Mouse (Mus musculus): ENCODE data around the gene Ankrd11. TPM values are rescaled to one million over a fixed set of nuclear protein-coding genes. Genes with fewer than 3 reads are reported as not detected.
A peak's percentile ranks its signal among the peaks of the same experiment; 100 is the strongest.

Gene Ankrd11
- total RNA-seq, 2 experiments from 2014 or later = 60.3 to 62.1 TPM

DNA sequence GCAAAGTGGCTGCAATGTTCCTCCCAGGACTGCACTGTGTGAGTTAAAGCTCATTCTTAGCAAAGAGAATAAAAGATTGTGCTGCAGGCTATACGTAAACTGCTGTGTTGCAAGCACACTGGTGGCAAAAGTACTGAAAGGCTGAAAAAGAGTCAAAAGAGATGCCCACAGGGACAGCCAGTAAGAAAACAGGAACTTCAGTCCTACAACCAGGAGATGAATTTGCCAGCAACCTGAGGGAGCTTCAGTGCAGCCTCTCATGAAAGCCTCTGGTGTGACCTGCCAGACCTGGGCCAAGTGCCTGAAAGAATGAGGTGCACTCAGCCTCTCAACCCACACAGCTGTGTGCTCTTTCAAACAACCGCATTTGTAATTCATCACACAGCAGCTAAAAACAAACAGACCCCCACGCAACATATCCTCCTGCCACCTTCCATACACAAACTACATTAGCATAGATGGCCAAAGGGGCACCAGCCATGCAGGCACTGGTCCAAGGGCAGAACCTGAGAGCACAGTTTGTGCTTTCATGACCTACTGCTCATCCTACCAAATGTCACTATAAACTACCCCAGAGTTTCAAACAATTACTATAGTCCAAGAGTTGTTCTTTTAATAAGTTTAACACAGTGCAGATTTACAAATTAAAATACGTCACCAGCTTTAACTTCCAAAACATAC is 23.5 kb downstream of the Ankrd11 start:
- intact Hi-C loops (cut with DNase I) = no loop called here
- no peak for TF ChIP-seq CTCF (IDR thresholded peaks at IDR 0.05)
- no peak overlapping the region for H3K4me3 ChIP-seq
- H3K27ac ChIP-seq = peak overlapping the region; percentile 70
- DNase-seq = peak; percentile 74

DNA sequence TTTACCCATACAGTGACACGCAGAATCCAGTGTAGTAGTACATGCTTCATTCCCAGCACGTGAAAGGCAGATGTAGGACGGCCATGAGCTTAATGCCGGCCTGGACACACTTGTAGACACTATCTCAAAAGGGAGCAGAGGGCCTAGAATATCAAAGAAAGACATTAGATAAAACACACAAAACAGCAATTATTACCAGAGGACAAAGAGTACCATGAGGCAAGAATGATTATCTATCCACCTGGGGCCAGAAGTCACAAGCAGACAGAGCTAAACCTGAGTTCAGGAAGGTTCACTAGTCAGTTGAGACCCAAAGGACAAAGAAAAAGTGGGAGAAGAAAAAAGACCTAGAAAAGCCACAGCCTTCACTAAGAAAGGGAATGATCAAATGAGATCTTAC is 24.9 kb downstream of the Ankrd11 start:
- DNase-seq = no peak
- intact Hi-C loops (cut with DNase I) = no loop called here
- peak overlapping the region; percentile 80 for H3K27ac ChIP-seq
- TF ChIP-seq CTCF (IDR thresholded peaks at IDR 0.05) = no peak
- no peak overlapping the region for H3K4me3 ChIP-seq

DNA sequence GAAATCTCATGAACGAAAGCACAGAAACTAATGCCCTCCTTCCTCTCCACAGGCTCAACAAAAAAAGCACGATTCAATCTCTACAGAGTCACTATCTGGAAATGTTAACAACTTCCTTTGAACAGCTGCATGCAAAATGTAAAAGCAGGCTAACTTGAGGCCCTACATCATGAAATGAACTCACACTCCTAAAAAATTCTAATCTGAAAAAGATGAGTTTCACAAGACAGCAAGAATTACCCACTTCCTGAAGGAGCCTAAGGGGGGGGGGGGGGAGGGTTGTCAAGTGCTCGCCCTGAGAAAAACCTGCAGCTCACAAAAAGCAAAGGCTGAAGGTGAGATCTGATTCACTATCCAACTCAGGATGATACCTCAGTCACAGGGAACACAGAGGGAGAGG is 27.0 kb downstream of the Ankrd11 start:
- TF ChIP-seq CTCF (IDR thresholded peaks at IDR 0.05) = no peak
- no peak for DNase-seq
- Histone ChIP-seq H3K4me3 (no peak overlapping the region), H3K27ac (peak overlapping the region; percentile 80)
- intact Hi-C loops (cut with DNase I) = no loop called here

DNA sequence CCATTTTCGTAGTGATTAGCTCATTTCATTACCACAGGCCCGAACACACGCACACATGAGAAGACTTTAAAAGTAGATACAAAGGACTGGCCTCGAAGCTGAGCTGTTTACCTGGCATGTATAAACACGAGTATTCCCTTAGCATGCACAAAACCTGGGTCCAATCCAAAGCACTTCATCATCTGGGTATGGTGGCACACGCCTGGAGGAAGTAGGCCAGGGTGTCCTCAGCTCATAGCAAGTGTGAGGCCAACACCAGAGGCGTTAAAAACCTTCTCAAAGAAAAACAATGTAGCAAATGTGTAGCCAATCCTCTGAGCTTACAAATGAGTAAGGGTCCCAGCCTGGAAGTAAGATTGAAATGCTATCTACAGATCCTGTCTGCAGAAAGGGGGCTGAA is 27.6 kb downstream of the Ankrd11 start:
- intact Hi-C loops (cut with DNase I) = no loop called here
- Histone ChIP-seq H3K27ac (peak overlapping the region; percentile 80), H3K4me3 (no peak overlapping the region)
- no peak for TF ChIP-seq CTCF (IDR thresholded peaks at IDR 0.05)
- DNase-seq = peak; percentile 74

DNA sequence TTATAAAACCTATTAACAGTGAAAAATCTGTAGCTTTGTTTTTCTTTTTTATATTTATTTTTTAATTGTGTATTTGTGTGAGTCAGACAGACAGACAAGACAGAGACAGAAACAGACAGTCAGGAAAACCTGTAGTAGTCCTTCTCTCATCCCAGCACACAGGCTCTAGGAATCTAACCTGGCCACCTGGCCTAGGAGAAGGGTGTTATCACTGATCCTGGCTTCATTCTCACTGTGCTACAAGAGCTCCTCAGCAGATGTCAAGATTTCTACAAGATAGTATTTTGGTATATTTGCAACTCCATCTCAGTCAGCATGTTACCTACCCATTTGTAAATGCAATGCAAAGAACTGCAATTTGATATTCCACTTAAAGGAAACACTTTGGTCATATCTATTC is 30.8 kb downstream of the Ankrd11 start:
- no peak for DNase-seq
- H3K27ac ChIP-seq = no peak overlapping the region
- TF ChIP-seq CTCF (IDR thresholded peaks at IDR 0.05) = no peak
- intact Hi-C loops (cut with DNase I) = no loop called here
- H3K4me3 ChIP-seq = no peak overlapping the region

DNA sequence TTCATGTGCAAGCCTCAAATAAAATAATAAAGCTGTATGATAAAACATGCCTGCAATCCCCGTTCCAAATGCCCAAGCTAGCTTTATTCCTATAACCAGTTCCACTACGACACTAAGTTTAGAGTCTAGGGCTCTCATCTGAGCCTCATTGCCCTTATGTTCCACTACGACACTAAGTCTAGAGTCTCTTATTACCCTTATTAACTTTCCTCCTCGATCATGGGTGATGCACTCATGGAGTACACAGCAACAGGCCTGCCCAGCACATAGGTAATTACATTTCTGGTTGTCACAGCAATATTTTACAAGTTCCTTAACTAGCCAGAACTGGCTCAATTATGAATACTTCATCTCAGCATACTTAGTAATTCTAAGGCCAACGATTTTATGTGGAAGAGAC is 36.3 kb downstream of the Ankrd11 start:
- intact Hi-C loops (cut with DNase I) = no loop called here
- no peak for DNase-seq
- no peak for TF ChIP-seq CTCF (IDR thresholded peaks at IDR 0.05)
- Histone ChIP-seq H3K4me3 (peak overlapping the region; percentile 34), H3K27ac (peak overlapping the region; percentile 83)

DNA sequence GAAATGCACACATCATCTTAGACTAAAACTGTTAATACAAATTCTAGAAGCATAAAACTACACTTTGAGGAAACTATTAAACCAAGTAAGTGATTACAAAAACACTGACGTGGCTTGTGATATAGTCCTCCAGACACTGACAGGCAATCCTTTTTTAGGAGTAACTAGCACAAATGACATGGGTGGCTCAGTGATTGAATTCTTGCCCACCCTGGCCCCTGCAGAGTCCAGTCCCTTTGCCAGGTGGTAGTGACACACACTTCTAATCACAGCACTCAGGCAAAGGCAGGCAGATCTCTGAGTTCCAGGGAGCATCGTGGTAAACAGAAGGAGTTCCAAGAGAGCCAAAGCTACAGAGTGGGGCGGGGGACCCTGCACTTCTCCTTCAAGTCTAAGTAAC is 36.7 kb downstream of the Ankrd11 start:
- TF ChIP-seq CTCF (IDR thresholded peaks at IDR 0.05) = no peak
- intact Hi-C loops (cut with DNase I) = no loop called here
- Histone ChIP-seq H3K4me3 (peak overlapping the region; percentile 34), H3K27ac (peak overlapping the region; percentile 83)
- peak; percentile 30 for DNase-seq

DNA sequence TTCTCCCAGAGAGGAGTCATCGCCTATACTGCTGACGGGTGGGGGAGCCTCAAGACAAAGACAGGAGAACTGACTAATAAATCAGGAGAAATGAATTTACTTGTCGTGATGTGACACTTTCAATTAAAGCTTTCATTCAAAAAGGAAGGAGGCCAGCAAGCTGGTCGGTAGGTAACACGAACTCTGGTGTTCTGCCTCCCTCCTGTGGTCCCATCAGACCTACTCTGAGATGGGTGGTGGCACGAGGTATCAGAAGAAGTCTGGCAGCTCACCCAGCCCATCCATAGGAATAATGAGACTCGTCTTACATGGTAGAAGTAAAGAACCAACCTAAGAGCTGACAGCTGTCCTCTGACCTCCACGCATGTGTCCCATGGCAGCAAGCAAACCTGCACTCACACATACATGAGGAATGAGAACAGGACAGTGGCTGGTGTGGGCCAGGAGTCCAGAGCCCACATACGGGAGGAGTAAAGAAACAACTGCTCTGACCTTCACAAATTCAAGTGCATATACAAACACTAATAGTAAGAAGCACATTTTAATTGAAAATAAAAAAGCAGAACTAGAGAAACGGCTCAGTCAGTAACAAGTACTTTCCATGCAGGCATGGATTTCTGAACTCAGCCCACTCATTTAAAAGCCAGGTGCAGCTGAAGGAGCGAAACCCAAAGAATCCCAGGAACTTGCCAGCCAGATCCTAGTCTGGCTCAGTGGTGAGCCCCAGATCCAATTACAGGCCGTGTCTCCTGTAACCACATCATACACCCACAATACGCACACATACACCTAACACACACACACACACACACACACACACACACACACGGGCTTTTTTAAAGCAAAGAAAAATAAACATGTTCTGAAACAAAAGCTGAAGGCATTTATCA is 37.8 kb downstream of the Ankrd11 start:
- DNase-seq = no peak
- peak overlapping the region; percentile 32 for H3K4me3 ChIP-seq
- H3K27ac ChIP-seq = peak overlapping the region; percentile 83
- intact Hi-C loops (cut with DNase I) = no loop called here
- TF ChIP-seq CTCF (IDR thresholded peaks at IDR 0.05) = peak; percentile 5; the same call in 1 of the 2 replicates

DNA sequence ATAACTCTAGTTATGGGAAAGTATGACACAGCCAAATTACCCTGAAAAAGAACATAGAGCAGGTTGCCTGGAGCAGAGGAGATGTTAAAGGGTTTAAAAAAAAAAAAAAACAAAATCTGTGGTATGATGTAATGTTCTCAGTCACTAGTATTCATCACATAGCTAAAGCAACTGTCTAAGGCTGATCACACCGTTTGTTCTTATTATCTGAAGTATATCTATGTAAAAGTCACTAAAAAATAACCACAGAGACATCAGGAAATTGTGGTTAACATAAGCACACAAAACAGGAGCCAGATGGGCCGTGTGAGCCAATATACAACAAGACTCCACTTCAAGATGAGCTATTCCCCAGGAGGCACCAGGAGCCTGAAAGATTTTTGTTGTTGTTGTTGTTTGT is 41.8 kb downstream of the Ankrd11 start:
- DNase-seq = no peak
- TF ChIP-seq CTCF (IDR thresholded peaks at IDR 0.05) = no peak
- no peak overlapping the region for H3K4me3 ChIP-seq
- no peak overlapping the region for H3K27ac ChIP-seq
- intact Hi-C loops (cut with DNase I) = no loop called here

DNA sequence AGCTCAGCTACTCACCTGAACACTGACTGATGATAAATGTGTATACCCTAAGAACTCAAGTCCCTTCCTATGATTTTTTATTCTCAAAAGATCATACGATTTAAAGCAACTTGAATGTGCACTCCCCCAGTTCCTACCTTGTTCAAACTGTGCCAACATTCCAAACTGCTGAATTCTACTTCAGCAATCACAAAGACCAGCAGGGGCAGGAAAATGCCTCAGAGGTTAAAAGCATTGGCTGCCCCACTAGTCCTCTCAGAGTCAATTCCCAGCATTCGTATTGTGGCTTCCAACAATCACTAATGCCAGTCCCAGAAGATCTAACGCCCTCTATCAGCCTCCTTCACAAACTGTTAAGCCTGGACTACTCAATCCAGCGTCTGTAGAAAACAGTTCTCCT is 44.1 kb downstream of the Ankrd11 start:
- no peak for TF ChIP-seq CTCF (IDR thresholded peaks at IDR 0.05)
- no peak for DNase-seq
- intact Hi-C loops (cut with DNase I) = no loop called here
- Histone ChIP-seq H3K27ac (no peak overlapping the region), H3K4me3 (no peak overlapping the region)

DNA sequence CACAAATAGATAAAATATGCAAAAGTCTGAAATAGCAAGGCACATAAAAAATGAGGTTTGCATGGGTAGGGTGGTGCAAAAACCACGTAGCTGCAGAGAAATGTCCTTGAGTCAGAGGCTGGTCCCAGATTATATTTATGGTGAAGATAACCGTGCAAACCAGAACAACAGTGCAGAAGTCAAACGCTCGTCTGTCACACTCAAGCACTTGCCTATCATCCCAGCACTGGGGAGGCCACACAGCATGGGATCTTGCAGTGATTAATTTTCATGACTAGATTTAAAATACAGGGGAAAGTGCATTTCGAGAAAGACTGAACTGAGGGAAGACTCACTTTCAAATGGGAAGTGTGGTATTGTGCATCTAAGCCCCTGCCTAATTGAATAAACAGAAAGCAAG is 48.3 kb downstream of the Ankrd11 start:
- intact Hi-C loops (cut with DNase I) = loop anchor here (5.0 kb wide), 1 partner anchor 41 kb away; no protein-coding TSS in a partner anchor
- no peak overlapping the region for H3K27ac ChIP-seq
- no peak for DNase-seq

DNA sequence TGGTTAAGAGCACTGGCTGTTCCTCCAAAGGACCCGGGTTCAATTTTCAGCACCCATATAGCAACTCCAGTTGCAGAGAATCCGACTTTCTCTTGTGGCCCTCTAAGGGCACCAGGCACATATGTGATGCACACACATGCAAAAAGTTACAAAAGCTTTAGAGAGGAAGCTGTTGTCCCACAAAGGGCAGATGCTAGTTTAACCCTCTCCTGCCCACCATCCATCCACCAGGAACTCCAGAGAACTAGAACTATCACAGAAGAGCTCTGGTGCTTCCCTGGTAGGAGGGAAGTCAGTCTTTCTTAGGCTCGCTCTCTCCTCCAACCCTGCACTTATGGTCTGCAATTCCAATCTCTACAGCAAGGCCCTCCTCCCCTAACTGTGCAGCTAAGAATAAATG is 49.0 kb downstream of the Ankrd11 start:
- no peak overlapping the region for H3K4me3 ChIP-seq
- H3K27ac ChIP-seq = no peak overlapping the region
- TF ChIP-seq CTCF (IDR thresholded peaks at IDR 0.05) = no peak
- no peak for DNase-seq
- intact Hi-C loops (cut with DNase I) = loop anchor here (5.0 kb wide), 1 partner anchor 41 kb away; no protein-coding TSS in a partner anchor

More for the DNA sequence above, 48.3 kb downstream of the Ankrd11 start:
- H3K4me3 ChIP-seq = no peak overlapping the region
- no peak for TF ChIP-seq CTCF (IDR thresholded peaks at IDR 0.05)

DNA sequence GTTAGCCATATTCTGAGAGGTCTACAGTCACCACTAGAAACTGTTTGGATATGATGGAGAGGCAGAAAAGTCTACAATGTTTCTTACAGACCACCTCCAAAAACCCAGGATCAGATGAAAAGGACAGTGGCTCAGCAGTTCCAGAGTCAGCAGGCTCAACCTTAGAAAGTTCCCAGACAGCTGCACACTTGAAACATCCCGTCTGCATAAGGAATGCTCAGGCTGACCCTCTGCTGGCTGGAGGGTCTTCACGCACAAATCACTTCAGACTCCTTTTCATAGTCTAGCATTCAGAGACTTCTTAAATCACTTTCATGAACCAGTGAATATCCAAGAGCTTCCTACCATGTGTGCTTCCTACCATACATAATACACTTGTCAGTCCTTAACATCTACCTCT is 49.8 kb downstream of the Ankrd11 start:
- no peak overlapping the region for H3K4me3 ChIP-seq
- no peak for DNase-seq
- intact Hi-C loops (cut with DNase I) = loop anchor here (5.0 kb wide), 1 partner anchor 40 kb away; no protein-coding TSS in a partner anchor
- peak overlapping the region; percentile 38; the same call in 1 of the 2 replicates for H3K27ac ChIP-seq
- TF ChIP-seq CTCF (IDR thresholded peaks at IDR 0.05) = no peak

Measured in gastrocnemius, adult 2 months (tissue).